Mouse (Mus musculus) heart, embryonic 14.5 days (tissue): Measurements from ENCODE around the gene Pik3r1. TPM values are rescaled to one million over a fixed set of nuclear protein-coding genes. Genes with fewer than 3 reads are reported as not detected.
A peak's percentile ranks its signal among the peaks of the same experiment; 100 is the strongest.

Source experiments
- ATAC-seq: fragments of 200-750 bp; cut with Nextera tagmentation; 2 replicates; pipeline ENCODE4 v1.8.0; 2017; ENCODE audit warnings: low read depth, moderate TSS enrichment; ENCODE audit not compliant: insufficient number of reproducible peaks, insufficient read depth, low FRiP score
- H3K27ac ChIP-seq, 2 experiments: fragments of 200-500 bp in 1 of 2; fragments of 300-500 bp in 1 of 2; sonication (generic) in 1 of 2; replicated peaks in 1 of 2; 2 replicates each; pipeline ENCODE4 v1.5.1; 2012 to 2014; ENCODE audit warnings: low read depth in 2 of 2, low read length in 2 of 2, control low read depth in 1 of 2, mild to moderate bottlenecking in 1 of 2, mixed read lengths in 1 of 2; ENCODE audit not compliant: control insufficient read depth in 1 of 2, insufficient read depth in 1 of 2
- H3K27me3 ChIP-seq: fragments of 300-500 bp; sonication (generic); 2 replicates; pipeline ENCODE4 v1.6.1; 2014; ENCODE audit warnings: mild to moderate bottlenecking, low read length, control low read depth; ENCODE audit not compliant: control insufficient read depth, insufficient read depth
- H3K36me3 ChIP-seq: fragments of 300-500 bp; sonication (generic); 2 replicates; pipeline ENCODE4 v1.6.1; 2014; ENCODE audit warnings: mild to moderate bottlenecking, control low read depth, low read length, mixed read lengths; ENCODE audit not compliant: control insufficient read depth, insufficient read depth
- H3K4me1 ChIP-seq, 2 experiments: fragments of 200-500 bp in 1 of 2; fragments of 300-500 bp in 1 of 2; sonication (generic) in 1 of 2; 2 replicates each; pipeline ENCODE4 v1.6.1; 2012 to 2014; ENCODE audit warnings: low read length in 2 of 2, control low read depth in 1 of 2, mixed read lengths in 1 of 2; ENCODE audit not compliant: control insufficient read depth in 2 of 2, insufficient read depth in 2 of 2
- H3K4me2 ChIP-seq: fragments of 300-500 bp; sonication (generic); 2 replicates; pipeline ENCODE4 v1.6.1; 2014; ENCODE audit warnings: mild to moderate bottlenecking, low read length
- H3K4me3 ChIP-seq, 2 experiments: fragments of 200-500 bp in 1 of 2; fragments of 300-500 bp in 1 of 2; sonication (generic) in 1 of 2; 2 replicates each; pipeline ENCODE4 v1.5.1; 2012 to 2014; ENCODE audit warnings: low read length in 2 of 2, mild to moderate bottlenecking in 2 of 2, control low read depth in 1 of 2, low read depth in 1 of 2, moderate library complexity in 1 of 2; ENCODE audit not compliant: control insufficient read depth in 1 of 2, insufficient read depth in 1 of 2
- H3K9ac ChIP-seq: fragments of 300-500 bp; sonication (generic); 2 replicates; pipeline ENCODE4 v1.6.1; 2014; ENCODE audit warnings: mild to moderate bottlenecking, low read length
- H3K9me3 ChIP-seq: fragments of 300-500 bp; sonication (generic); 2 replicates; pipeline ENCODE4 v1.6.1; 2016; ENCODE audit warnings: low read length, control low read depth; ENCODE audit not compliant: control insufficient read depth
- WGBS: fragments of 180-500 bp; shearing (Covaris S2); extraction: QIAGEN DNeasy Blood & Tissue Kit; methylation state at CpG from one replicate; pipeline ENCODE4 v1.1.7; 2014; 5-methylcytosine and 5-hydroxymethylcytosine counted together
- polyA plus RNA-seq: library from polyadenylated mRNA; unstranded; fragments of >200 nt; fragmentation: Nextera tagmentation; extraction: Ambion mirVana; gene quantifications from 2 replicates; pipeline ENCODE4 v1.2.1, GENCODE M21; 2014

The Pik3r1 gene
- polyA plus RNA-seq, 1 experiment from 2014 or later: 23.2 TPM

- Histone ChIP-seq H3K9me3 (no peaks in the 10 kb centered on the region), H3K36me3 (peaks cover 29% of the 10 kb centered on the region), H3K27ac (no peak overlapping the region), H3K9ac (no peak overlapping the region), H3K4me1 (peaks cover 13 to 26% of the 10 kb centered on the region in 2 experiments), H3K27me3 (no peaks in the 10 kb centered on the region), H3K4me2 (no peak overlapping the region), H3K4me3 (no peak overlapping the region)
- ATAC-seq: no peak
- WGBS: 54% methylated on average over 3 of the region's 3 CpGs
Measured at GRCm38 (mm10) chr13:101696316-101696715, 71.7 kb downstream of the Pik3r1 start.

DNA sequence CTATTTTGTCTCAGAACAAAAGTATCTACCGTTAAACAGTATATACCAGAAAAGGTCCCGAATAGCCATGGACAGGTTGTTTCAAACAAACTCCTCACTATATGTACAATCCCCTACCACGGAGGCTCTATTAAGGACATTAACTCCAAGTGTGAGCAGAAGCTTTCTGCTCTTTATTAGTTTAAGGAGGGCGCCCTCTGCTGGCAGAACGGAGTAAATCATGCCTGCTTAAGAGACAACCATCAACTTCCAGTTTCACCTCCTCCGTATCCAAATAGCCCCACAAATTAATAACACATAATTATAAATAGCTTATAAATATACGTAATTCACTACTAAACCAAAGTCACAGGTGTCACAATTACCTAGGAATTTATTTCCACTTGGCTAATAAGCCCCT lies 72.1 kb downstream of the Pik3r1 start:
- Histone ChIP-seq H3K4me1 (peaks cover 17 to 30% of the 10 kb centered on the region in 2 experiments), H3K36me3 (peaks cover 25% of the 10 kb centered on the region)
- WGBS: 4% methylated on average over 7 of the region's 7 CpGs

GRCm38 (mm10) chr13:101694496-101695251 lies 73.3 kb downstream of the Pik3r1 start:
- ATAC-seq: peak; percentile 68
- Histone ChIP-seq H3K27ac (peak overlapping the region; percentile 74 to 77; a peak in 3 of 4 replicates), H3K27me3 (no peaks in the 10 kb centered on the region), H3K4me3 (peak overlapping the region; percentile 49 to 72), H3K4me1 (peaks cover 22 to 41% of the 10 kb centered on the region in 2 experiments), H3K36me3 (peaks cover 13% of the 10 kb centered on the region), H3K4me2 (peak overlapping the region; percentile 86), H3K9ac (peak overlapping the region; percentile 83), H3K9me3 (no peaks in the 10 kb centered on the region)
- 1% methylated on average over 48 of the region's 48 CpGs for WGBS

More for the DNA sequence above, 72.1 kb downstream of the Pik3r1 start:
- Histone ChIP-seq H3K9ac (no peak overlapping the region), H3K27me3 (no peaks in the 10 kb centered on the region), H3K9me3 (no peaks in the 10 kb centered on the region), H3K4me2 (no peak overlapping the region), H3K27ac (no peak overlapping the region), H3K4me3 (no peak overlapping the region)
- no peak for ATAC-seq

DNA sequence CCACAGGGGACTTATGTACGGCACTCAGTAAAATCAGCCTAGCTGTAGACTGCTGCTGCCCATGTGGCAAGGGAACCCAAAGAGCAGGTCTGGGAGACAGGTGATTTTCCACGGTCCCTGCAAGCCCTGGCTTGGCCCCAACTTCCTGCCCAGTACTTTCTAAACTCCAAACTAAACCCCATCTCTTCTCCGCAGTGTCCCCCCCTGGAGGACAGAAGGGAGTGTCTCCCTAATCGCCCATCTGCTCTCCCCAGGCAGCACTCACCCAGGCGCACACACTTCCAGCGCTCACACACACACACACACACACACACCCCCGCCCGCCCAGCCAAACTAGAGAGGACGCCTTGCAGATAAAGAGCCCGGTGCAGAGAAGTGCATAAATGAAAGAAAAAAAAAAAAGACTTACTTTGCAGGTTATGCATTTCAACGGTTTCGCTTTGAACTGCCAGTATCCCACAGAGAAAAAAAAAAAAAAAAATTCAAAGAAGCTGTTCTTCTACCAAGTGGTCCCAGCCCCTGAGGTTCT lies 74.0 kb downstream of the Pik3r1 start:
- Histone ChIP-seq H3K27ac (peak overlapping the region; percentile 74 to 77), H3K4me2 (peak overlapping the region; percentile 86), H3K9me3 (no peaks in the 10 kb centered on the region), H3K36me3 (peaks cover 10% of the 10 kb centered on the region), H3K4me1 (peaks cover 22 to 41% of the 10 kb centered on the region in 2 experiments), H3K4me3 (peak overlapping the region; percentile 49 to 72), H3K27me3 (no peaks in the 10 kb centered on the region), H3K9ac (peak overlapping the region; percentile 83)
- ATAC-seq: peak; percentile 70
- WGBS: 1% methylated on average over 12 of the region's 12 CpGs

- peak overlapping the region; percentile 83 for H3K9ac ChIP-seq
- peak overlapping the region in 1 of 2 experiments; percentile 72; a peak in 2 of 4 replicates for H3K4me3 ChIP-seq
- WGBS: 43% methylated on average over 7 of the region's 7 CpGs
- H3K36me3 ChIP-seq: peaks cover 13% of the 10 kb centered on the region
- H3K27ac ChIP-seq: peak overlapping the region in 1 of 2 experiments; percentile 79; a peak in 2 of 4 replicates
- no peaks in the 10 kb centered on the region for H3K27me3 ChIP-seq
- no peak for ATAC-seq
- peaks cover 22 to 41% of the 10 kb centered on the region in 2 experiments for H3K4me1 ChIP-seq
- no peaks in the 10 kb centered on the region for H3K9me3 ChIP-seq
- peak overlapping the region; percentile 86 for H3K4me2 ChIP-seq
Measured at GRCm38 (mm10) chr13:101692866-101693691, 74.9 kb downstream of the Pik3r1 start.

GRCm38 (mm10) chr13:101692239-101692784 lies 75.7 kb downstream of the Pik3r1 start:
- Histone ChIP-seq H3K9me3 (no peaks in the 10 kb centered on the region), H3K36me3 (peaks cover 20% of the 10 kb centered on the region), H3K27me3 (no peaks in the 10 kb centered on the region), H3K4me1 (peaks cover 22 to 41% of the 10 kb centered on the region in 2 experiments), H3K9ac (peak overlapping the region; percentile 69), H3K4me2 (peak overlapping the region; percentile 86), H3K4me3 (peak overlapping the region; percentile 43 to 55), H3K27ac (peak overlapping the region; percentile 79 to 90)
- WGBS: 20% methylated on average over 17 of the region's 17 CpGs
- peak; percentile 61; the same call in 1 of the 2 replicates for ATAC-seq

DNA sequence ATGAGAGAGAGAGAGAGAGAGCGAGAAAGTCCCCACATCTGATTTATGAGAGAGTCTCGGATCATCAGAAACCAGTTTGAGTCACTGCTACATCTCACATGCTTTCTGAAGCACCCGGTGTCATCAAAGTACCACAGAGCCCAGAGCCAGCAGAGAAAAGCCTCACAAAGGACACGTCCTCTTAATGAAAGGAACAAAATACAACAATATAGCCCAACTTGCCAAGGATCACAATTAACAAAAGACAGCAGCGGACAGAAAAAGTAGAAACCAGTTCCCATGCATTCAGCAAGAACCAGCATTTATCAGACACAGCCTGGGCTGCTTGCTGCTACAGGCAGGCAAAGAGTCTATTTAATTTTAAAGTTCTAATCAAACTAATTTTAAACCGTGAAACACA lies 76.3 kb downstream of the Pik3r1 start:
- ATAC-seq: no peak
- Histone ChIP-seq H3K4me1 (peaks cover 22 to 41% of the 10 kb centered on the region in 2 experiments), H3K4me2 (peak overlapping the region; percentile 86), H3K36me3 (peaks cover 27% of the 10 kb centered on the region), H3K27me3 (no peaks in the 10 kb centered on the region), H3K4me3 (peak overlapping the region; percentile 23 to 43; a peak in 3 of 4 replicates), H3K9me3 (no peaks in the 10 kb centered on the region), H3K27ac (peak overlapping the region; percentile 62 to 79), H3K9ac (peak overlapping the region; percentile 69)
- WGBS: 49% methylated on average over 6 of the region's 6 CpGs
